Mouse (Mus musculus): ENCODE results near the gene Chst3.

Chst3 gene

DNA sequence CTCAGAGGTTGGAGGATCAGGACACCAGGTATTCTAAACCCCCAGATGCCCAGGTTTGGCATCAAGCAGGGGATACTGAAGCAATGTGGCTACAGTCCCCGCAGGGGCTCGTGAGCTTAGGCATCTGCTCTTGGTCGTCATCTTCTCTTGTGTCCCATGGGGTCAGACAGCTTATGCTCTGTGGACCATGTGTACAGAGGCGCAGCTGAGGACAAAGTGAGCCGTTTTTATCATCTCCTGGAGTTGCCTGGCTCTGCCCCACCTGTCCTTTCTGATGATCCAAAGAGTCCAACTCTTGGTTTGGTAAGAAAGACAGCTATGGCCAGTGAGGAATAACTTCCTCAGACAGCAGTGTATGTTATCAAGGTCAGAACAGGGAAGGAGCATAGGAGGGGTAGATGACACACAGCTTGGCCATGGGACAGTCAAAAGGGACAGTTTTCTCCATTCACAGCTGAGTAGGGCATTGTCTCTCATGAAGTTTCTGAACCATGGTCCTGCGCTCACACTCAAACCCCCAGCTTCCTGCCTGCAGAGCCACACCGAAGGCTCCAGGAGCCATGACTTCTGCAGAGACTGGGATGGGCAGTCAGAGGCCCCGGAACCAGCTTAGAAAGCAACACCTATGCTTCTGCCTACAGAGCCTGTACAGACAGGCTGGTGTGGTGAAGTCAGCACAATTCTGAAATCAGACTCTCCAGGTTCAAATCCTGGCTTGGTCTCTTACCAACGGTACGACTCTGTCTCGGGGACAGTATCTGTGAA is 2.5 kb downstream of the Chst3 start:
- ChIA-PET CTCF (interaction anchor here in 3 of 4 experiments (0.6 to 1.2 kb wide), 7 partner anchors 23 to 92 kb away, joined by 3 to 9 read pairs (median 4); no protein-coding TSS in a partner anchor), POLR2A (interaction anchor here (0.6 to 5.8 kb wide), 21 partner anchors 10 to 457 kb away, joined by 3 to 42 read pairs (median 3); partner anchors contain the start of gene Anapc16 (in 1 of the 4))

DNA sequence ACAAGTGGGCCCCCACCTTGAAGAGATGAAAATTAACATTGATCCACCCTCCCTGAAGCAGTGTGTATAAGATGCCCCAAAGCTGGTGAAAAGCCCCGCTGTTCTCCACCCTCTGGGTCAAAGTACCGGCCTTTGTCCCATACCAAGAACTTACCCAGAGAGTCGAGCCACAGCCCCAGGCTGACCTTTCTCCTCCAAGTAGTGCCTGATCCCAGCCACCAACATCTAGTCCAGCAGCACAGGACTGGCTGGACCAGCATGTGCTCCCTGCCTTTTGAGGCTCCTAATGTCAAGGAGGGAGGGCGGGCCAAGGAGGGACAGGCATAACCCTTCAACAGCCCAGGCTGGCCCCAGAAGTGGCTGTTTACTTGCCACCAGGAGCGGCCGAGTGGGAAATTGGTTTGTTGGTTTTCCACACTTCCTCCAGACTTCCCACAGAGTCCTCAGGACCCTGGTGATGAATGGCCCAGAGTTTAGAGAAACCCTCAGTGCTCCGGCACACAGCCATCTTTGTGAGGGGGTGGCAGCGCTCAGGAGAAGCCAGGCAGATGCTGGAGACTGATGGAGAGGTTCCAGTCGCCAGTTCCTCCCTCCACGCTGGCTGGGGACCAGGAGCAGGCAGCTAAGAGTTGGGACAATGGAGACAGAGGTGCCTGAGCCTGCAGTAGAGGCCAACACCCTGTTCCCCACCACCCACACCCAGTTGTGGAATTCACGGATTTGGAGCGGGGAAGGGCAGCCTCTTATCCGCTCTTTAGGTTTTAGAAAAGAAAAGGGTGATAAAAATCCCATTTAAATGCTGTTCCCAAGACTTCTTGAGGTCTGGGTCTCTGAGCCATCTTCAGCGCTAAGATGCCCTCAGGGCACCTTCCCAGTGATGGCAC is 3.7 kb downstream of the Chst3 start:
- ChIA-PET CTCF (interaction anchor here in 3 of 4 experiments (1.1 to 1.5 kb wide), 3 partner anchors 22 to 91 kb away, joined by 3 to 5 read pairs (median 4); no protein-coding TSS in a partner anchor), POLR2A (interaction anchor here in 3 of 4 experiments (0.6 to 5.8 kb wide), 14 partner anchors 9 to 212 kb away, joined by 3 to 42 read pairs (median 4); partner anchors contain the start of gene Anapc16 (in 1 of the 3))

DNA sequence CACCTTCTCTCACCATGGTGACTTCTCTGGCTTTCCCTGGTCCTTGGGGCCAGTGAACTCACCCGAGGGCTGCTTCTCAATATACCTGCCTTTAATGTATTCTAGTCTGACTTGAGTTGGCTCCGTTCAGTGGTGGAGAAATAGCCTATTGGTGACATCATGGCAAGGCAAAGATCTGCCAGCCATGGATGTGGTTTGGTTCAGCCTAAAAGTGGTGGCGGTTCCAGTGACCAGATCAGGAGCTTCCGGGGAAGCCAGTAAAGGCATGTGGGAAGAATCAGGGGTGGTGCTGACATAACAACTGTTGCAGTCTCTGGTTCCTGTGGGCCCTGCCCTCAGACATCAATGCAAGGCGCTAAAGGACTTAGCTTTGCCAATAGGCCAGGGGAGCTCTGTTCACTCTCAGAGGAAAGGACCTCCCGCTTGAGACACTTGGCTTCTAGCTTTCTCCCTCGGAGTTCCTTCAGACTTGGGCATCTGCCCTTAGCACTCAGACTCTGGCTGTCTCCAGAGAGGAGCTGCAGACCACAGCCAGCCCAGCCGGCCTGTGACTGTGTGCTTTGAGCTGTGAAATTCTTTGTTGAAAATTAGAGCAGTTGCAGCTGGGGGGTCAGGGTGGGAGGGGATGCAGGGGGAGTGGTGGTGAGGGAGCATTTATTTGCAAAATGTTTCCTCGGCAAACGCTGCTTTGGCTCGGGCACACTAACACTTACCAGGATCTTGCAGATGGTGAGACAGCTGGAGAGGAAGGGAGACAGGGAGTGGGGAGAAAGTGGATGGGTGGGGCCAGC is 6.3 kb downstream of the Chst3 start:
- ChIA-PET CTCF (interaction anchor here (0.7 to 2.2 kb wide), 10 partner anchors 21 to 1522 kb away, joined by 3 to 13 read pairs (median 6); no protein-coding TSS in a partner anchor), POLR2A (interaction anchor here (0.6 to 2.3 kb wide), 18 partner anchors 9 to 340 kb away, joined by 3 to 9 read pairs (median 3); no protein-coding TSS in a partner anchor)

DNA sequence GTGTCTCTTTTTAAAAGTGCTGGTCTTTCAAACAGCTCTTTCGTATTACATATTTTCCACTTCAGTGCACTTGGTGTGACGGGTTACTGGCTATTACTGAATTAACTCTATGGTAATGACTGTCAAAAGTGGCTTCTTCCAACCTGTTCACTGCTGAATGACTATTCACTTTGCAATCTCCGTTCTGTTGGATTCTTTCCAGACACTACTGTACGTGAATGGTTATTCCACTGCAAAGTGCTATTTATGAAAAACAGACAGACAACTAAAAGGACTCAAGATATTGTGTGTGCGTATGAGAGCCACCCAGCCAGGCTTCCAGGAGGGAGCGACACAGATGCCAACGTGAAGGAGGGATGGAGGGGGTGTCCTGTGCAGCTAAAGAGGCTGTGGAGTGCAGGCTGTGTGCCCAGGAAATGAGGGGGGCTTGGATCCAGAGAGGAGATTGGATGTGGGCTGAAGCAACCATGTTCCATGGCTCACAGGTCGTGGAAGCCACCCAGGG is 7.5 kb downstream of the Chst3 start:
- ChIA-PET POLR2A (interaction anchor here in 1 of 4 experiments (0.6 kb wide), 1 partner anchor 41 kb away, joined by 3 read pairs; no protein-coding TSS in a partner anchor), CTCF (interaction anchor here in 1 of 4 experiments (0.6 kb wide), 1 partner anchor 94 kb away, joined by 3 read pairs; no protein-coding TSS in a partner anchor)

DNA sequence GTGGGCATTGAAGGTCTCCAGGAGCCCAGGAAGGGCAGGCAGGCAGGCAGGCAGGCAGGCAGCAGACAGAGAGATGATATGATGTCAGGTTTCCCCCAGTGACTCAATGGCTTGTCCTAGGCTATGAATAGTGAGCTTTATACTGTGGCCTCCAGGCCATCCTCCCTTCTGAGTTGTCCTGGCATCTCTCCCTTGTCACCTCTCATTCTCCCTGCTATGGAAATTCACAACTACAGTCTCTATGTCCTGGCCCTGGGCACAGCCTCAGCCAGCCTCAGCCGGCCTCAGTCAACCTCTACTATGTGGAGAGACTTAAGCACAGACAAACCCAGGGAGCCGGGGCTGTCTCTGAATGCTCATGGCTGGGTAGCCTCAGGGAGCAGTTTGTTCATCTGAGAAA is 8.6 kb downstream of the Chst3 start:
- POLR2A ChIA-PET, result interaction anchor here in 3 of 4 experiments (0.6 to 0.7 kb wide), 3 partner anchors 9 to 17 kb away, joined by 3 read pairs; no protein-coding TSS in a partner anchor

DNA sequence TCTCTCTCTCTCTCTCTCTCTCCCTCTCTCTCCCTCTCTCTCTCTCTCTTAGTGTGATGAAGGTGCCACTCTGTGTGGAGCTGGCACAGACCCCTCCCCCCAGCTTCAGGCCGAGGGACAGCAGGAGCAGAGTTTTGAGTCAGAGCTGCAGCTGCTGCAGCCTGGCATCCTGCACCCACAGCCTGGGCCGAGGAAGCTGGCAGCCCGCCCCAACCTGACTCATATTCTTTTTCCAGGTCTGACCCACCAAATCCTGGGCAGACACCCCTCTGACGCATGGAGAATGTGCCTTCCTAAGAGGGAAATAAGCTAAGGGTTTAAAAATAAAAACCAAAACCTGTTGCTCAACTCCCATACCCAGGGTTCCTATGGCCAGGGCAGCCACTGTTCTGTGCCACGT is 9.8 kb downstream of the Chst3 start:
- ChIA-PET CTCF (interaction anchor here in 3 of 4 experiments (0.5 to 1.3 kb wide), 6 partner anchors 11 to 76 kb away, joined by 3 to 7 read pairs (median 3); no protein-coding TSS in a partner anchor), POLR2A (interaction anchor here in 3 of 4 experiments (0.6 to 3.5 kb wide), 6 partner anchors 12 to 308 kb away, joined by 3 to 11 read pairs (median 3); no protein-coding TSS in a partner anchor)

More for the DNA sequence above, 8.6 kb downstream of the Chst3 start:
- CTCF ChIA-PET, result interaction anchor here in 1 of 4 experiments (1.2 kb wide), 1 partner anchor 36 kb away, joined by 3 read pairs; no protein-coding TSS in a partner anchor

DNA sequence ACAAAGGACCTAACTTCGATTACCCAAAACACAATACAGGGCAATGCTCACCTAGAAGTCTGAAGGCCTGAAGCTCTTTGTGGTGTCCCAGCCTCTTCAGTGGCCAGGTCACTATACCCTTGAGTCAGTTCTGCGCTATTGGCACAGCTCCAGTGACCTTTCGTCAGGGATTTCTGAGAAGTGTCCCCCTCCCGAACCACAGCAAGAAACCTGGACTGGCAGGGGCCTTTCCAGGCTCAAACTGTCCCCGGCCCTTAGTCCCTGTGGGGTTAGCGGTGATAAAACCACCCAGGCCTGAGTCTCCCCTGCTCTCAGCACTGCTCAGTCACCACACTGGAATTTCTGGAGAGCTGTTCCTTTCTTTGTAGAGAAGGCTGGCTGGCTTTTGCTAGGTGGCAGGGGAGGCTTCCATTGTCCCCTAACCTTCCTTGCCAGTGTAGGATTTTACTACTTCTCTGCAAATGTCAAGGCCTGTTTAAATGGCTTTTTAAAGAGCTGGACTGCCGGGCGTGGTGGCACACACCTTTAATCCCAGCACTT is 11.8 kb downstream of the Chst3 start:
- CTCF ChIA-PET, result interaction anchor here in 3 of 4 experiments (0.9 to 1.4 kb wide), 4 partner anchors 12 to 16 kb away, joined by 3 to 11 read pairs (median 6); partner anchors contain the start of gene Chst3 (in 1 of the 3)
- POLR2A ChIA-PET, result interaction anchor here in 3 of 4 experiments (0.5 to 3.5 kb wide), 14 partner anchors 10 to 1574 kb away, joined by 3 to 11 read pairs (median 3); no protein-coding TSS in a partner anchor

DNA sequence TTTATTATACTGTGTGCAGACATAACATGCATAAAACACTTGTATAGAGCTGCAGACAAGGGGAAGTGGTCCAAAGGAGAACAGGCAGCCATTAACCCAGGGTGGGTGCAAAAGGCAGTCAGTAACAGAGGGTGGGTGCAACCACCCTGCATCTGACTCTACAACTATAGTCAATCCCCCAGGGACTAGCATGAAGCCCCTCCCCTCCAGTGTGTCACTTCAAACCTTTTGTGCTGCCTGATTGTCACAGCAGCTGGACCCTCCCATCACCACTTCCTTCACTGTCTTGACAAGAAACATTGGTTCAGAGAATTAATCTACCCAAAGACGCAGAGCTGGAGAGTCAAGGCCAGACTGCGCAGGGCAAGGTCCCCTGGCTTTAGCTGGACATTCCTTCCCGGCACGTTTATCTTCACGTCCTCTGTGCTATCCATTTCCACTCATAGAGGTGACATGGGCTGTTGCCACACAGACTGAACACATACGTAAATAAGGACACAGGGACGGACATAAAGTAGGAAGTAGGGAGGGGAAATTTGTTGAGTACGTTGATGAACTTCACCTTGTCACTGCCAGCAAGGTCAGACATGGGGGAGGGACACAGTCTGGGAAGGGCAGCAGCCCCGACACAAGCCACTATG is 13.3 kb downstream of the Chst3 start:
- CTCF ChIA-PET, result interaction anchor here in 1 of 4 experiments (0.7 to 1.1 kb wide), 2 partner anchors 12 to 14 kb away, joined by 3 to 5 read pairs; no protein-coding TSS in a partner anchor
- POLR2A ChIA-PET, result interaction anchor here in 2 of 4 experiments (0.7 to 3.5 kb wide), 7 partner anchors 10 to 298 kb away, joined by 3 to 11 read pairs (median 4); no protein-coding TSS in a partner anchor

DNA sequence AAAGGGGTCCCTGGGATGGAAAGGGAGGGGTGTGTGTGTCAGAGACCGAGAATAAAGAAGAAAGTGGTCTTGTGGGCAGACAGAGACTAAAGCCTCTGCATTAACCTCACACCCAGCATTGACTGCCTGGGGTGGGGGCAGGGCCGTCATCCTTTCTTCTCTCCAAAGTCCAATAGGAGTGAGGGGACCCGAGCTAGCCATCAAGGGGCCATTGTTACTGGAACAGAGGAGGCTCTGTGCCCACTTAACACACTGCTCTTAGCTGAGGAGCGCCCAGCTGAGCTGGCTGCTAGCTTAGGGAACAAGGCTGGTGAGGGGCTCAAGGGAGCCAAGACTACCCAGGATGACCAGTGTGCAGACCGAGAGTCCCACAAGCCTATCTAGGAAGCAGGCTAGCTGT is 16.3 kb downstream of the Chst3 start:
- CTCF ChIA-PET, result interaction anchor here (0.9 to 2.9 kb wide), 8 partner anchors 8 to 44 kb away, joined by 3 to 16 read pairs (median 4); partner anchors contain the start of gene Chst3 (in 1 of the 4)
- POLR2A ChIA-PET, result interaction anchor here (0.5 to 3.6 kb wide), 23 partner anchors 8 to 170 kb away, joined by 3 to 28 read pairs (median 4); no protein-coding TSS in a partner anchor

DNA sequence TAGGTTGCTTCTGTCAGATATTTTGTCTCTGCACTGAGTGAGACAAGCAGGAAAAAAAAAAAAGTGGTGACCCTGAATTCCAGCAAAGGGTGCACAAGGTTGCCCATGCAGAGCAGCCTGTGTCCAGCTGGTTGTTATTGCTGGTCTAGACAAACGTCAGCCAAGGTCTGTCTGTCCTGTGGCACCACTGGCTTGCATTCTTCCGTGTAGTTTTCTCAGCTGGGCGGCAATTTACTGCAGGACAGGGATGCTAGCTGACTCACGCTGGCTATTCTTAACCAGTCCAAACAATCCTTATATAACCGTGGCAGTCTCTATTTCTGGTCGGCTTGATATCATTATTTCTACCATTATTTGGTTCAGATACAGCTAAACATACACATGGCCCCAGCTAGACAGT is 18.1 kb downstream of the Chst3 start:
- CTCF ChIA-PET, result interaction anchor here (0.7 to 2.9 kb wide), 5 partner anchors 9 to 221 kb away, joined by 3 to 12 read pairs (median 5); no protein-coding TSS in a partner anchor
- POLR2A ChIA-PET, result interaction anchor here (0.7 to 2.0 kb wide), 7 partner anchors 10 to 200 kb away, joined by 3 to 6 read pairs (median 4); no protein-coding TSS in a partner anchor

DNA sequence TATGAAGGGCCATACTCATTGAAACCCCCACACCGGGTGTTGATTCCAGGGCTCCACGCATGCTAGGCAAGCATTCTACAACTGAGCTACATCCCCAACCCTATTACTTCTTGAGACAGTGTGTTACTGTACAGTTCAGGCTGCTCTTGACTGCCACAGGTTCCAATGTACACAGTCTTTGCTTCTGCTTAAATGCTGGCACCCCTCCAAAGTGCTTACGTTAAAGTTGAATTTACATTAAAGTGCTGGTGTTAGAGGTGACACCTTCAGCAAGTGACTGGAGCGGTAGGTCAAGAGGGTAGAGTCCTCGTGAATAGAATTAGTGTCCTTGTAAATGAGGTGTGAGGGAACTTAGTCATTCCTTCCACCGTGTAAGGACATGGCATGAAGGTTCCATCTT is 19.7 kb downstream of the Chst3 start:
- ChIA-PET POLR2A (interaction anchor here in 2 of 4 experiments (0.8 to 1.2 kb wide), 2 partner anchors 14 to 17 kb away, joined by 3 to 5 read pairs; no protein-coding TSS in a partner anchor), CTCF (interaction anchor here in 2 of 4 experiments (0.7 to 1.0 kb wide), 2 partner anchors 8 to 1268 kb away, joined by 3 to 5 read pairs; no protein-coding TSS in a partner anchor)

DNA sequence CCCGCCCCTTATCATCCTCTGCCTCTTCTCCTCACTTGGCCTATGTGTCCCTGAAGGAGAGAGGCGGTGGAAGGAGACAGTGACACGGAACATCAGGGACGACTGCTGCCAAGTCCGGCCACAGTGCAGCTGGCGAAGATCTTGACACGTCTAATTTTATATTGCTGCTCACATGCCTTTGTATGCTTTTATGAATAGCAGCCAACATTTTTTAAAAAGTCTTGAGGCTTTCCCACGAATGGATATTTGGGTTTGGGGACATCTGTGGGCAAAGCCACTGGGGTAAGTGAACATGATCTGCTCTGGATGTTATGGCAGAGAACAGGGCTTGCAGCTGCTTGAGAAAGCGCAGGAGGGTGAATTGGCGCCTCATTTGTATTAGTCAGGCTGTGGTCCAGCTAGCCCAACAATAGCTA is 21.6 kb downstream of the Chst3 start:
- ChIA-PET CTCF (no interaction called here), POLR2A (interaction anchor here in 2 of 4 experiments (0.5 to 1.9 kb wide), 3 partner anchors 19 to 461 kb away, joined by 3 to 6 read pairs (median 3); no protein-coding TSS in a partner anchor)

DNA sequence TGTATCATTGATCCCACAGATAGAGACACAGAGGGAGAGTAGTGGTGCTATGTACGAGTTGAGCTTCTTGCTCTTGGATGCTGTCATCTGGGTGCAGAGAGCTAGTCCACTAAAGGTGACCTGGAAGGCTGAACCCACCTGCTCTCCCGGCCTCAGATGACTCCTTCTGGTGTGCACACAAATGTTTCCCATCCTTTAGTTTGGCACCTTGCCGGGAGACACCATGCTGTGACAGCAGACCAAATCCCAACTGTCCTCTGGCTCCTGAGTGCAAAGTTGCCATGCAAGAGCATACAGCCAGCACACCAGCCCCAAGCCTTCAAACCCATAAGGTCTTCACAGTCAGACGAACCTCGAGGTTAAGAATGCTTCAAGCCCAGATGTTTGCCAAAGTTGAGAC is 22.1 kb downstream of the Chst3 start:
- POLR2A ChIA-PET, result interaction anchor here in 2 of 4 experiments (0.8 to 1.9 kb wide), 3 partner anchors 19 to 60 kb away, joined by 3 to 6 read pairs (median 3); no protein-coding TSS in a partner anchor
- CTCF ChIA-PET, result no interaction called here

DNA sequence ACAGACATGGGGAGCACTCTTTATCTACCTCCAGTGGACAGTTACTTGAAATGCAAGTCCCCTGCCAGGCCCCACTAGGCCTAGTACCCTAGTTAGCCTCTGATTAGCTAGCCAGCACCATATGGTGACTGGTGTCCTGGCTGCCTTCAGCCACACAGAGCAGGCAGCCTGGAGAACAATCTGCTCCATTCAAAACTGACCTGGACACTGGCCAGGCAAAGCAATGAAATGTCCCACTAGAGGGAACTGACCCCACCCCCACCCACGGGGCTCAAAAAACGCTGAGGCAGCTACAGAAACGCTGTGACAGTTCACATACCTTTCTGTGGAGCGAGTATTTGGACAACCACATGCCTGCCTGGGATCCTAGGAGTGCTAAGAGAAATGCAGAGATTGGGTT is 24.0 kb downstream of the Chst3 start:
- ChIA-PET POLR2A (interaction anchor here in 3 of 4 experiments (0.6 to 2.7 kb wide), 24 partner anchors 8 to 296 kb away, joined by 3 to 42 read pairs (median 8); partner anchors contain the start of genes Chst3 (in 2 of the 3), Ddit4 (in 1 of the 3) and Psap (in 1 of the 3)), CTCF (interaction anchor here (0.5 to 2.8 kb wide), 10 partner anchors 8 to 300 kb away, joined by 3 to 16 read pairs (median 5); partner anchors contain the start of gene Chst3 (in 1 of the 4))
